Mouse (Mus musculus) C2C12 (cell line): ENCODE results near the gene Speg. TPM values are rescaled to one million over a fixed set of nuclear protein-coding genes. Genes with fewer than 3 reads are reported as not detected.

Experiments
- H3K27me3 ChIP-seq: one replicate; pipeline ENCODE4 v1.6.1; 2011; ENCODE audit not compliant: control insufficient read depth, insufficient read depth, insufficient read length
- H3K36me3 ChIP-seq: one replicate; pipeline ENCODE4 v1.6.1; 2011; ENCODE audit not compliant: control insufficient read depth, insufficient read depth
- H3K4me3 ChIP-seq: one replicate; pipeline ENCODE4 v1.5.1; 2011; ENCODE audit warnings: mild to moderate bottlenecking, control low read depth; ENCODE audit not compliant: poor library complexity, insufficient read depth, severe bottlenecking
- H3K79me2 ChIP-seq: one replicate; pipeline ENCODE4 v1.6.1; 2011; ENCODE audit not compliant: control insufficient read depth, insufficient read depth
- H3K79me3 ChIP-seq: one replicate; pipeline ENCODE4 v1.6.1; 2011; ENCODE audit warnings: low read depth, control low read depth
- H3ac ChIP-seq: one replicate; pipeline ENCODE3; 2011; ENCODE audit warnings: low read depth; ENCODE audit not compliant: control insufficient read depth, insufficient read length
- CEBPB ChIP-seq: IDR thresholded peaks from one replicate; pipeline ENCODE4 v1.6.1; 2011; ENCODE audit warnings: low read depth, mild to moderate bottlenecking, control low read depth, moderate library complexity
- CTCF ChIP-seq: IDR thresholded peaks from one replicate; pipeline ENCODE4 v1.5.1; 2011; ENCODE audit not compliant: control insufficient read depth, insufficient read depth, insufficient read length
- FOSL1 ChIP-seq: IDR thresholded peaks from one replicate; pipeline ENCODE4 v1.8.0; 2011; ENCODE audit warnings: mild to moderate bottlenecking, low read length; ENCODE audit not compliant: poor library complexity, insufficient read depth, severe bottlenecking
- MAX ChIP-seq: IDR thresholded peaks from one replicate; pipeline ENCODE4 v1.6.1; 2011; ENCODE audit warnings: mild to moderate bottlenecking, control low read depth
- MYOD1 ChIP-seq: IDR thresholded peaks from one replicate; pipeline ENCODE4 v1.6.1; 2011; ENCODE audit warnings: low read depth; ENCODE audit not compliant: control insufficient read depth, insufficient read length
- MYOG ChIP-seq: IDR thresholded peaks from one replicate; pipeline ENCODE4 v1.6.1; 2011; ENCODE audit not compliant: control insufficient read depth, insufficient read length; ENCODE audit errors: extremely low read depth
- USF1 ChIP-seq: IDR thresholded peaks from one replicate; pipeline ENCODE4 v1.6.1; 2011; ENCODE audit warnings: low read depth, mild to moderate bottlenecking, control low read depth, moderate library complexity
- long read RNA-seq, 2 experiments: library from polyadenylated mRNA; unstranded; transcript quantifications; one replicate each; pipeline ENCODE4 v2.0.0; 2019 to 2020
- polyA plus RNA-seq: library from polyadenylated mRNA; unstranded; fragments of >200 nt; fragmentation: generic; extraction: Trizol; gene quantifications from one replicate; pipeline ENCODE4 v1.2.1, GENCODE M21; 2012; ENCODE audit warnings: missing spikeins

The Speg gene
- 29.4 TPM for polyA plus RNA-seq
- long read RNA-seq, experiment 1, transcript Speg-204 (5 exons, 833 nt) = major isoform, 10 of 16 reads
- long read RNA-seq, experiment 1, partial matches to known transcripts = 3 of 16 reads
- long read RNA-seq, experiment 1, other reads (novel, unspliced or antisense) = 3 of 16 reads
- long read RNA-seq, experiment 2, transcript Speg-204 (5 exons, 833 nt) = minor isoform, 11 of 76 reads
- long read RNA-seq, experiment 2, transcript Speg-205 (11 exons, 3,393 nt) = major isoform, 12 of 76 reads
- long read RNA-seq, experiment 2, partial matches to known transcripts = 13 of 76 reads
- long read RNA-seq, experiment 2, other reads (novel, unspliced or antisense) = 39 of 76 reads

DNA sequence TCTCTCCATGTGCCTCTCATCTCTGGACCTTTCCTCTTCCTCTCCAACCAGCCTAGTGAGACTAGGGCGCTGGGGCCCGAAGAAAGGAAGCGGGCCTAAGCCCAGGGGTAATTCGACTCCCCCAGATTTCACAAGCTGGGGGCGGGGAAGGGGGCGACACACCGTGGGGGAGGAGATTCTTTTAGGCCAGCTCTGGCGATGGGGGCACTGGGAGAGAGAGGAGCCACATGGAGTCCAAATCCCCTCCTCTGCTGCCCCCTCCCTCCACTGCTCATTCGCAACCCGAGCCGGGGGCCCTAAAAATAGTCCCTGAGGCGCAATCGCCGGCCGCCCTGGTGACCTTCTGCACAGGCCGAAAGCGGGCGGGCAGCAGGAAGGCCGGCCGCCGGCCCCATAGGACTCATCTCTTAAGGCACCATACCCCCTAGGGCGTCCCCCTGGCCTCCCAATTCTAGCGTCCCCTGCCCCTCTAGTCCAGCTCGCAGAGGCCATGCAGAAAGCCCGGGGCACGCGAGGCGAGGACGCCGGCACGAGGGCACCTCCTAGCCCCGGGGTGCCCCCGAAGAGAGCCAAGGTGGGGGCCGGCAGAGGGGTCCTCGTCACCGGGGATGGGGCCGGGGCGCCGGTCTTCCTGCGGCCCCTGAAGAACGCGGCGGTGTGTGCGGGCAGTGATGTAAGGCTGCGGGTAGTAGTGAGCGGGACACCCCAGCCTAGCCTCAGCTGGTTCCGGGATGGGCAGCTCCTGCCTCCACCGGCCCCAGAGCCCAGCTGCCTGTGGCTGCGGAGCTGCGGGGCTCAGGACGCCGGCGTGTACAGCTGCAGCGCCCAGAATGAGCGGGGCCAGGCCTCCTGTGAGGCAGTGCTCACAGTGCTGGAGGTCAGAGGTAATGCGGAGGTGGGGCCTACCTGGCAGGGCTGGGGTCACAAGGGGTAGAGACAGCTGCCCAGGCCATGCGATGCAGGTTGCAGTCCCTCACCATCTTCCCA, at the start of gene Speg:
TSS of gene Speg (plus strand) at position 348 of the 987 bp plus-strand sequence.
- Histone ChIP-seq H3K79me2 (no peaks in the 10 kb centered on the region), H3K27me3 (no peaks in the 10 kb centered on the region), H3K79me3 (no peaks in the 10 kb centered on the region), H3ac (no peak within 1 kb of the TSS), H3K36me3 (no peaks in the 10 kb centered on the region), H3K4me3 (no peak within 1 kb of the TSS)
- no peak for TF ChIP-seq FOSL1

DNA sequence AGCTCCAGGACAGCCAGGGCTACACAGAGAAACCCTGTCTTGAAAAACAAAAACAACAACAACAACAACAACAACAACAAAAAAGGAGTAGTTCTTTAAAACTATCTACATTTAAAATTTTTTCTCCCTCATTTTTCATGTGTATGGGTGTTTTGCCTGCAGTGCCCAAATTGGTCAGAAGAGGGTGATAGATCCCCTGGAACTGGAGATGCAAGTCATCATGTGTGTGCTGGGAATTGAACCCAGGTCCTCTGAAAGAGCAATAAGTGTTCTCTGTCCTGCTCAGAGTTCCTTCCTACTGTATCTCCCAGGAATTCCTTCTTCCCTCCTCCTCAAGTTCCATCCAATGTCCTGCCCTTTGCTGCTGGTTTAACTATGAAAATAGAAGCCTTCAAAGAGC, 47.6 kb upstream of the Speg start:
- Histone ChIP-seq H3K79me2 (no peaks in the 10 kb centered on the region), H3K79me3 (no peaks in the 10 kb centered on the region), H3K27me3 (no peaks in the 10 kb centered on the region), H3K4me3 (no peak overlapping the region), H3K36me3 (no peaks in the 10 kb centered on the region), H3ac (no peak overlapping the region)
- TF ChIP-seq MAX (no peak), USF1 (no peak), CTCF (no peak), CEBPB (no peak), FOSL1 (no peak), MYOD1 (no peak), MYOG (no peak)

DNA sequence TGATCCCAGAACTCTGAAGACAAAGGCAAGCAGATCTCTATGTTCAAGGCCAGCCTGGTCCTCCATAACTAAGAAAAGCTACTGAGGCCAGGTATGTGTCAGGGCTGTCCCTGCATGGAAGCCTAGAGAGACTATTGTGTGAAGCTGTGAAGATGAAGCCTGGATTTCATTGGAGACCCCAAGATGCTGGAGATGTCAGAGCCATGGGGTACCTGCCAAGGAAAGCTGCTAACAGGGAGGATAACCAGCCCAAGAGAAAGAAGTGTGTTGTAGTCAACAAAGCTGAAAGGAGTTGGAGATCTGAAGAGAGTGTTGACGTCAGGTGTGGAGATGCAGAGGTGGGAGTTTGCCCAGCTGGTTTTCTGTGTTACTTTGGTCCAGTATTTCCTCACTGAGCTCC, 43.8 kb upstream of the Speg start:
- no peak overlapping the region for H3K4me3 ChIP-seq
- no peak overlapping the region for H3ac ChIP-seq
- no peaks in the 10 kb centered on the region for H3K79me3 ChIP-seq
- no peaks in the 10 kb centered on the region for H3K36me3 ChIP-seq
- H3K27me3 ChIP-seq = no peaks in the 10 kb centered on the region
- no peaks in the 10 kb centered on the region for H3K79me2 ChIP-seq
- TF ChIP-seq FOSL1 = no peak
- TF ChIP-seq MYOG = no peak
- TF ChIP-seq USF1 = no peak
- TF ChIP-seq MYOD1 = no peak

DNA sequence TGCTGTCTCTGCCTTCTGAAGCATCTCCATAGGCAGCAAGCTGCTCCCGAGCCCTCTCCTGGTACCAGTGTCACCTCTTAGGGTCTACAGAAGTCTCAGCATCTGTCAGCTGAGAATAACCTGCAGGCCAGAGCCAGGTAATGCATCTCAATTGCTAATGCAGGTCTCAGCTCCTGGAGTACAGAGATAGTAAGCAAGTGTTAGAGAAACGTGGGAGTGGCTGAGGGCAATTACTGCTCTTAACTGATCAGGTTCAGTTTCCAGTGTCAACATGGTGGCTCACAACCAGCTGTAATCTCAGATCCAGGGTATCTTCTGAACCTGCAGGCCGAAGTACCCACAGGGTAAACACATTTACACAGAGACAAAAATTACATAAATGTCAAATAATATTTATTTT, 38.6 kb upstream of the Speg start:
- Histone ChIP-seq H3K36me3 (no peaks in the 10 kb centered on the region), H3K79me3 (no peaks in the 10 kb centered on the region), H3K79me2 (no peaks in the 10 kb centered on the region), H3ac (no peak overlapping the region), H3K4me3 (no peak overlapping the region), H3K27me3 (no peaks in the 10 kb centered on the region)
- no peak for TF ChIP-seq MYOG
- no peak for TF ChIP-seq FOSL1
- TF ChIP-seq CEBPB = no peak
- no peak for TF ChIP-seq MYOD1
- no peak for TF ChIP-seq USF1
- no peak for TF ChIP-seq CTCF
- no peak for TF ChIP-seq MAX

DNA sequence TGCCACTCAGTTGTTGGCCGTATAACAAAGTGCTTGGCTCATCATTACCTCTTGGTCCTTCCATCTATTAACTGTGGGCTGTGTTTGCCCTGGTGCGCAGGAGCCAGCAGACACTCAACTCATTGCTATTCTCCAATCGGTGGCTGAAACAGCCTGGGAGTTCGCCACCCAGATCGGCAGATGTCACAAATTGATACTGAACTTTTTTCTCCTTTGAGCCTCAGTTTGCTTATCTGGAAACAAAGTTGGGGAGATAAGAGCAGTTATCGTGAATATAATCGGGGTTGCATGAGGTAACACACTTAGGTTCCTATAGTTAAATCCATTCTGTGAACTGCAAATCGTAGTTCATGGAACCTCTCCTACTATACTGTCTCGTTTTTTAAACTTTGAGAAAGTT, 38.0 kb upstream of the Speg start:
- Histone ChIP-seq H3K4me3 (no peak overlapping the region), H3K27me3 (no peaks in the 10 kb centered on the region), H3ac (no peak overlapping the region), H3K36me3 (no peaks in the 10 kb centered on the region), H3K79me2 (no peaks in the 10 kb centered on the region), H3K79me3 (no peaks in the 10 kb centered on the region)
- TF ChIP-seq MYOG = no peak
- no peak for TF ChIP-seq FOSL1
- TF ChIP-seq MYOD1 = no peak
- TF ChIP-seq CEBPB = no peak
- TF ChIP-seq MAX = no peak
- no peak for TF ChIP-seq USF1
- TF ChIP-seq CTCF = no peak
